Mouse (Mus musculus) ES-E14 (cell line): ENCODE measurements at regions not wholly inside any gene's neighbourhood (a gene's known extent, or its start where the extent isn't known, plus 50 kb on each side); places are given as distances from the start of the nearest gene placed in this dataset.

Source experiments
- ZC3H11A ChIP-seq: IDR thresholded peaks from 2 replicates; pipeline ENCODE4 v1.6.1; 2012; ENCODE audit warnings: low read depth, mild to moderate bottlenecking, inconsistent platforms, low read length, borderline replicate concordance
- ZNF384 ChIP-seq: IDR thresholded peaks from 2 replicates; pipeline ENCODE4 v1.6.1; 2012; ENCODE audit warnings: low read depth, low read length, inconsistent platforms

DNA sequence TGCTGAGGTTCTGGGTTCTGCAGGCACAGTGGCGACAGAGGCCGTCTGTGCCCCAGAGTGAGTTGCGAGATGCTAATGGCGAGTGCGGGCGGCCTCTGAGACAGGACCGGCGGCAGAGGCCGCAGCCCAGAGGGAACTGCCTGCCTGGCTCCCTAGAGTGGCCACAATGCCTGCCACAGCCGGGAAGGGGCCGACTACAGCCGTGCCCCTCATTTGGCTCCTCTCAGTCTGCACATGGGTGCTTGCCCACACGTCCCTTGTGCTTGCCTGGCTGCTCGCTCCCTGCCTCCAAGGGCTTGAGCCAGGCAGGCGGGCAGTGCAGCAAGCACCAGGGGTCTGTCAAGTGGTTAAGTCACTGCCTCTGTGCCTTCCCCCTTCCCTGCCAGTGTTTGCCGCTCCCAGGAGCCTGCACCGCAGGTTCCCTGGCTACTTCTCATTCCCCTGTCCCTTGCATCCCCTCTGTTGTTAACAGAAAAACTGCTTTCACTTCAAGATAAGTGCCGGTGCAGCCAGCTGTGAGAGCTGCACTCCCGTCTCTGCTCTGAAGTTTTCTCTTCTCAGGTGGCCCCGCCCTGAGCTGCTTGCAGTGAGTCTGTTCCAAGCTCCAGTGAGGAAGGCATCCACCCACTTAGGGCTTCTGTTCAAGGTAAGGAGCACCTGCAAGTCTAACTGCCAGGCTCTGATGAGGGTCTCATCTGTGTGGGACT is 64.1 kb upstream of the Tgm3 start:
- TF ChIP-seq ZC3H11A (no peak), ZNF384 (no peak)
